Mouse (Mus musculus) stomach, postnatal 0 days (tissue): Measurements from ENCODE around the gene Mettl21e.

Experiments
- CTCF ChIP-seq: IDR thresholded peaks from 2 replicates; pipeline ENCODE4 v1.5.1; 2016; ENCODE audit warnings: antibody characterized with exemption, low read depth, mild to moderate bottlenecking, moderate library complexity
- EP300 ChIP-seq: optimal IDR thresholded peaks from 2 replicates; pipeline ENCODE3; 2016; ENCODE audit warnings: antibody characterized with exemption

DNA sequence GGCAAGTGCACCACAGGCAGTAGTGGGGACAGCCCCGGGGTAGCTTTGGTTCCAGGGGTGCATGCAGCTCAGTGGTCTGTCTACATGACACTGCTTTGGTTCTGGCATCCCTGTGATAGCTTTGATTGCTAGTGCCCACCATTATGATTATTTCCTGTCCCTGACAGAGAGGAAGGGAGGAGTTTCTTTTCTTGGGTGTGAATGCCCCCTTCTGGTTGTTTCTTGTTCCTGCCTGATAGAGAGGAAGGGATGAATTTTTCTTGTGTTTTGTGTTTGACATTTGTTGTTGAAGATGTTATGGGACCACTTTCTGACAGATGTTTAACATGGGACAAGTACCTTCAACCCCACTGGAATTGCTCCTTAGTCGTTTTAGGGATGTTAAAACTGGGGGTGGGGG lies 18.5 kb upstream of the Mettl21e start:
- TF ChIP-seq CTCF, result peak; percentile 32
- TF ChIP-seq EP300, result no peak
